Comparison of ENCODE assay signal across 8 mouse cellular contexts in the genomic region with DNA sequence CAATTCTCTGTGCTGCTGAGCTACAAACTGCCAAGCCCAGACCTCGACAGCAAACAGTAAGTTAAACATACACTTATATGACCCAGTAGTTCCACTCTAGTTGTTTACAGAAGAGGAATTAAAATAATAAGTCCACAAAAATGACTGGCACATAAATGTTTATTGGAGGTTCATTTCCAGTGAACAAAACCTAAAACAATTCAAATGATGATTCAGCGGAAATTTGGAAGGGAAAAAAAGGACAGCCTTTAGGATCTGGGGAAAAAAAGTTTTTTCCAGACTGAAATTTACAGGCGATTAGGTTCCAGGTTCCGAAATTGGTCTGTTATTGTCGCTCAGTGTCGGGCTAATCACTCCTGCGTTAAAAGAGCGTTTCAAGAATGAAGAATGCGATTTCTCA. TPM values are rescaled to one million over a fixed set of nuclear protein-coding genes. Genes with fewer than 3 reads are reported as not detected.
A peak's percentile ranks its signal among the peaks of the same experiment; 100 is the strongest.
DNase-seq lines count a peak whose midpoint lies in the region; ATAC-seq and TF ChIP-seq lines count a peak whose summit lies in the region.

No protein-coding gene starts in this region.

- ATAC-seq in cerebellum, adult (ENCODE audit: insufficient number of reproducible peaks, low FRiP score, low TSS enrichment) = no peak
- no peak for ATAC-seq in neural tube, embryonic 11.5 days (ENCODE audit: insufficient read depth, low FRiP score, low TSS enrichment)
- no peak for ATAC-seq in limb, embryonic 14.5 days (ENCODE audit: low FRiP score, low read depth)
- no peak for ATAC-seq in stomach, embryonic 15.5 days (ENCODE audit: insufficient read depth, low FRiP score, low read depth)

- no peak for DNase-seq in cerebellum, adult 2 months
- DNase-seq in neural tube, embryonic 11.5 days (ENCODE audit: low spot score) = no peak
- no peak for DNase-seq in neural tube, embryonic 10.5 days (ENCODE audit: extremely low spot score, low spot score)
- no peak for DNase-seq in limb, embryonic 14.5 days (ENCODE audit: low spot score)
- DNase-seq in frontal cortex, postnatal 14 days (ENCODE audit: low spot score in 2 of 2) = no peak
- no peak for DNase-seq in cerebellum, adult 8-10 months

- H3K9me3 ChIP-seq in neural tube, embryonic 11.5 days (ENCODE audit: control insufficient read depth, low read length) = no peaks in the 10 kb centered on the region
- H3K9me3 ChIP-seq in limb, embryonic 14.5 days (ENCODE audit: control insufficient read depth, low read length) = no peaks in the 10 kb centered on the region
- H3K9me3 ChIP-seq in stomach, embryonic 15.5 days = no peaks in the 10 kb centered on the region

- TF ChIP-seq POLR2A in cerebellum, adult 2 months (IDR thresholded peaks at IDR 0.05; ENCODE audit: borderline replicate concordance, insufficient read depth, low read length) = no peak
- no peak for TF ChIP-seq POLR2A in limb, embryonic 14.5 days (IDR thresholded peaks at IDR 0.05; ENCODE audit: borderline replicate concordance, extremely low read depth, insufficient read depth, insufficient read length)

- no peak overlapping the region for H3K27ac ChIP-seq in cerebellum, adult 2 months (ENCODE audit: insufficient read depth, low read length)
- no peak overlapping the region for H3K27ac ChIP-seq in neural tube, embryonic 11.5 days (ENCODE audit: low read depth, low read length)
- no peak overlapping the region for H3K27ac ChIP-seq in limb, embryonic 14.5 days (replicated peaks; ENCODE audit: low read depth, low read length)
- peak overlapping the region; percentile 74; the same call in 1 of the 2 replicates for H3K27ac ChIP-seq in stomach, embryonic 15.5 days

- 18% methylated on average over 9 of the region's 9 CpGs for WGBS in cerebellum, adult 2 months
- 19% methylated on average over 9 of the region's 9 CpGs for WGBS in neural tube, embryonic 11.5 days
- WGBS in limb, embryonic 14.5 days = 18% methylated on average over 9 of the region's 9 CpGs
- WGBS in stomach, embryonic 15.5 days = 13% methylated on average over 9 of the region's 9 CpGs

- H3K9ac ChIP-seq in neural tube, embryonic 11.5 days (ENCODE audit: low read length) = peak overlapping the region; percentile 57; the same call in 1 of the 2 replicates
- peak overlapping the region; percentile 76; the same call in 1 of the 2 replicates for H3K9ac ChIP-seq in limb, embryonic 14.5 days (ENCODE audit: low read depth, low read length, severe bottlenecking)
- H3K9ac ChIP-seq in stomach, embryonic 15.5 days = peak overlapping the region; percentile 55; the same call in 1 of the 2 replicates

- H3K36me3 ChIP-seq in neural tube, embryonic 11.5 days (ENCODE audit: control insufficient read depth, insufficient read depth, low read length) = no peaks in the 10 kb centered on the region
- H3K36me3 ChIP-seq in limb, embryonic 14.5 days (ENCODE audit: control insufficient read depth, insufficient read depth, low read length) = no peaks in the 10 kb centered on the region
- H3K36me3 ChIP-seq in stomach, embryonic 15.5 days = no peaks in the 10 kb centered on the region

- H3K4me3 ChIP-seq in cerebellum, adult 2 months (replicated peaks; ENCODE audit: insufficient read depth, low read depth, low read length) = peak overlapping the region; percentile 36
- peak overlapping the region; percentile 49 for H3K4me3 ChIP-seq in neural tube, embryonic 11.5 days (ENCODE audit: low read depth, low read length)
- H3K4me3 ChIP-seq in limb, embryonic 14.5 days (replicated peaks; ENCODE audit: low read length) = peak overlapping the region; percentile 61
- peak overlapping the region; percentile 60 for H3K4me3 ChIP-seq in stomach, embryonic 15.5 days (replicated peaks)

- no peaks in the 10 kb centered on the region for H3K4me1 ChIP-seq in cerebellum, adult 2 months (ENCODE audit: control insufficient read depth, insufficient read depth, low read length)
- H3K4me1 ChIP-seq in neural tube, embryonic 11.5 days (ENCODE audit: control insufficient read depth, insufficient read depth, low read length) = no peaks in the 10 kb centered on the region; the same call in 1 of the 2 replicates
- H3K4me1 ChIP-seq in limb, embryonic 14.5 days (ENCODE audit: control insufficient read depth, insufficient read depth, low read length) = no peaks in the 10 kb centered on the region; the same call in 1 of the 2 replicates
- peaks cover 9% of the 10 kb centered on the region; the same call in 1 of the 2 replicates for H3K4me1 ChIP-seq in stomach, embryonic 15.5 days

- H3K27me3 ChIP-seq in cerebellum, adult 2 months (ENCODE audit: control insufficient read depth, insufficient read depth, low read length) = no peaks in the 10 kb centered on the region
- H3K27me3 ChIP-seq in neural tube, embryonic 11.5 days (ENCODE audit: control insufficient read depth, insufficient read depth, low read length) = peaks cover 11% of the 10 kb centered on the region
- H3K27me3 ChIP-seq in limb, embryonic 14.5 days (ENCODE audit: control insufficient read depth, insufficient read depth, low read length) = peaks cover 6% of the 10 kb centered on the region; the same call in 1 of the 2 replicates
- no peaks in the 10 kb centered on the region for H3K27me3 ChIP-seq in stomach, embryonic 15.5 days (replicated peaks)

- H3K4me2 ChIP-seq in neural tube, embryonic 11.5 days (ENCODE audit: low read depth) = peak overlapping the region; percentile 75
- peak overlapping the region; percentile 90 for H3K4me2 ChIP-seq in limb, embryonic 14.5 days (replicated peaks; ENCODE audit: low read depth, low read length, severe bottlenecking)
- peak overlapping the region; percentile 72 for H3K4me2 ChIP-seq in stomach, embryonic 15.5 days

- TF ChIP-seq CTCF in cerebellum, adult 2 months (IDR thresholded peaks at IDR 0.05; ENCODE audit: borderline replicate concordance, insufficient read depth, low read depth, low read length) = no peak

RNA-seq across cellular contexts. Expression of gene Pld2, which starts 0.4 kb away (rescaled TPM):
- 19.2 and 21.3 TPM in 2 replicates for polyA plus RNA-seq in cerebellum, adult 2 months (2012; rRNA removed)
- 2.9 and 4.0 TPM in 2 replicates for polyA plus RNA-seq in neural tube, embryonic 11.5 days (2014; fragmentation: Nextera tagmentation; extraction: Ambion mirVana)
- polyA plus RNA-seq in limb, embryonic 14.5 days (2012; rRNA removed) = 18.9 and 22.6 TPM in 2 replicates
- 5.8 and 7.5 TPM in 2 replicates for polyA plus RNA-seq in limb, embryonic 14.5 days (2014; fragmentation: Nextera tagmentation; extraction: Ambion mirVana)
- 12.9 and 13.7 TPM in 2 replicates for polyA plus RNA-seq in stomach, embryonic 15.5 days (2015; fragmentation: Nextera tagmentation; extraction: Ambion mirVana)

RNA-seq across cellular contexts. Expression of gene Gm40193, which starts 6.7 kb away (rescaled TPM):
- polyA plus RNA-seq in cerebellum, adult 2 months (2012; rRNA removed) = not detected in 2 replicates
- not detected in 2 replicates for polyA plus RNA-seq in neural tube, embryonic 11.5 days (2014; fragmentation: Nextera tagmentation; extraction: Ambion mirVana)
- 1.2 TPM in 1 of 2 replicates, not detected in the other for polyA plus RNA-seq in limb, embryonic 14.5 days (2012; rRNA removed)
- polyA plus RNA-seq in limb, embryonic 14.5 days (2014; fragmentation: Nextera tagmentation; extraction: Ambion mirVana) = not detected in 2 replicates
- not detected in 2 replicates for polyA plus RNA-seq in stomach, embryonic 15.5 days (2015; fragmentation: Nextera tagmentation; extraction: Ambion mirVana)

RNA-seq across cellular contexts. Expression of gene Psmb6, which starts 14.3 kb away (rescaled TPM):
- polyA plus RNA-seq in cerebellum, adult 2 months (2012; rRNA removed) = 319 TPM in 2 replicates
- 898 and 923 TPM in 2 replicates for polyA plus RNA-seq in neural tube, embryonic 11.5 days (2014; fragmentation: Nextera tagmentation; extraction: Ambion mirVana)
- 421 and 423 TPM in 2 replicates for polyA plus RNA-seq in limb, embryonic 14.5 days (2012; rRNA removed)
- polyA plus RNA-seq in limb, embryonic 14.5 days (2014; fragmentation: Nextera tagmentation; extraction: Ambion mirVana) = 755 and 779 TPM in 2 replicates
- polyA plus RNA-seq in stomach, embryonic 15.5 days (2015; fragmentation: Nextera tagmentation; extraction: Ambion mirVana) = 689 and 690 TPM in 2 replicates

RNA-seq across cellular contexts. Expression of gene Gltpd2, which starts 20.4 kb away (rescaled TPM):
- 0.11 TPM in 1 of 2 replicates, not detected in the other for polyA plus RNA-seq in cerebellum, adult 2 months (2012; rRNA removed)
- 0.20 TPM in 1 of 2 replicates, not detected in the other for polyA plus RNA-seq in neural tube, embryonic 11.5 days (2014; fragmentation: Nextera tagmentation; extraction: Ambion mirVana)
- polyA plus RNA-seq in limb, embryonic 14.5 days (2012; rRNA removed) = 0.24 and 0.36 TPM in 2 replicates
- 0.54 and 0.73 TPM in 2 replicates for polyA plus RNA-seq in limb, embryonic 14.5 days (2014; fragmentation: Nextera tagmentation; extraction: Ambion mirVana)
- polyA plus RNA-seq in stomach, embryonic 15.5 days (2015; fragmentation: Nextera tagmentation; extraction: Ambion mirVana) = 2.1 and 3.3 TPM in 2 replicates

RNA-seq across cellular contexts. Expression of gene Mink1, which starts 23.3 kb away (rescaled TPM):
- 222 and 224 TPM in 2 replicates for polyA plus RNA-seq in cerebellum, adult 2 months (2012; rRNA removed)
- 15.0 and 16.0 TPM in 2 replicates for polyA plus RNA-seq in neural tube, embryonic 11.5 days (2014; fragmentation: Nextera tagmentation; extraction: Ambion mirVana)
- 91.2 and 114 TPM in 2 replicates for polyA plus RNA-seq in limb, embryonic 14.5 days (2012; rRNA removed)
- polyA plus RNA-seq in limb, embryonic 14.5 days (2014; fragmentation: Nextera tagmentation; extraction: Ambion mirVana) = 19.8 and 23.0 TPM in 2 replicates
- 14.9 and 15.9 TPM in 2 replicates for polyA plus RNA-seq in stomach, embryonic 15.5 days (2015; fragmentation: Nextera tagmentation; extraction: Ambion mirVana)
